Mouse (Mus musculus) liver, adult 2 months (tissue): ENCODE results near the gene Slc29a1.

Source experiments
- CTCF ChIP-seq: fragments of 200-500 bp; IDR thresholded peaks from 2 replicates; pipeline ENCODE4 v1.5.1; 2011; ENCODE audit warnings: low read depth, low read length, control low read depth
- POLR2A ChIP-seq: fragments of 200-500 bp; IDR thresholded peaks from 2 replicates; pipeline ENCODE4 v1.6.1; 2011; ENCODE audit warnings: low read length, control low read depth; ENCODE audit not compliant: insufficient read depth; ENCODE audit errors: extremely low read depth

DNA sequence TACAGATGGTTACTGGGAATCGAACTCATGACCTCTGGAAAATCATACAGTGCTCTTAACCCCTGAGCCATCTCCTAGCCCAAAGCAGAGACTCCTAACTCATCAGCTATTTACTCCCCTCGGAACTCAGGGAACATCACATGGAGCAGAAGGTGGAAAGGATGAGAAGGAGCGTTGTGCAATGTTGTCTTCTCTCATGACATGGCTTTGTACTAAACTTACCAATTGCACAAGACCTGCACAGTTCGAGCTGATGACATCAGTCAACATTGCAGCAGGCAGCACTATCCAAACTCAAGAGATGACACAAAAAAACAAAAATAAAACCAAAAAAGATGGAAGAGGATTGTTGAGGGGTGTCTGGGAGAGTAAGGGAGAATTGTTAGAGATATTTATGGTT is 9.0 kb upstream of the Slc29a1 start:
- TF ChIP-seq CTCF (no peak), POLR2A (no peak)
